Mouse (Mus musculus) bone marrow, adult 2 months (tissue): ENCODE measurements around the gene Nolc1.

Source experiments
- CTCF ChIP-seq: fragments of 200-500 bp; IDR thresholded peaks from 2 replicates; pipeline ENCODE4 v1.5.1; 2011; ENCODE audit warnings: low read length, control low read depth; ENCODE audit not compliant: control insufficient read depth, insufficient read depth
- POLR2A ChIP-seq: fragments of 200-500 bp; IDR thresholded peaks from 2 replicates; pipeline ENCODE4 v1.6.1; 2011; ENCODE audit warnings: low read depth, mild to moderate bottlenecking, control low read depth, low read length, borderline replicate concordance; ENCODE audit not compliant: control insufficient read depth

GRCm38 (mm10) chr19:46028747-46029320 is 46.8 kb upstream of the Nolc1 start:
- TF ChIP-seq CTCF, result peak; percentile 24; the same call in 1 of the 2 replicates
- TF ChIP-seq POLR2A, result no peak
